Mouse (Mus musculus) lung, postnatal 0 days (tissue): ENCODE results near the gene Smoc2. TPM values are rescaled to one million over a fixed set of nuclear protein-coding genes. Genes with fewer than 3 reads are reported as not detected.
A peak's percentile ranks its signal among the peaks of the same experiment; 100 is the strongest.

Experiments used
- ATAC-seq: fragments of 200-750 bp; cut with Nextera tagmentation; 2 replicates; pipeline ENCODE4 v1.8.0; 2017; ENCODE audit warnings: moderate library complexity
- DNase-seq: peaks from one replicate; pipeline ENCODE4 v3.0.0-alpha.2; 2016; ENCODE audit warnings: low spot score
- H3K27ac ChIP-seq: fragments of 300-500 bp; sonication (generic); 2 replicates; pipeline ENCODE4 v1.5.1; 2014; ENCODE audit warnings: antibody characterized with exemption, mild to moderate bottlenecking, low read length, mixed read lengths
- H3K27me3 ChIP-seq: fragments of 300-500 bp; sonication (generic); replicated peaks from 2 replicates; pipeline ENCODE4 v1.6.1; 2014; ENCODE audit warnings: low read length, mixed read lengths; ENCODE audit not compliant: insufficient read depth
- H3K36me3 ChIP-seq: fragments of 300-500 bp; sonication (generic); 2 replicates; pipeline ENCODE4 v1.6.1; 2014; ENCODE audit warnings: low read length, mixed read lengths; ENCODE audit not compliant: insufficient read depth
- H3K4me1 ChIP-seq: fragments of 300-500 bp; sonication (generic); 2 replicates; pipeline ENCODE4 v1.6.1; 2014; ENCODE audit warnings: antibody characterized with exemption, low read depth, low read length, mixed read lengths; ENCODE audit not compliant: insufficient read depth
- H3K4me2 ChIP-seq: fragments of 300-500 bp; sonication (generic); replicated peaks from 2 replicates; pipeline ENCODE4 v1.6.1; 2014; ENCODE audit warnings: low read depth, mild to moderate bottlenecking, low read length, moderate library complexity, mixed read lengths
- H3K4me3 ChIP-seq: fragments of 300-500 bp; sonication (generic); 2 replicates; pipeline ENCODE4 v1.5.1; 2014; ENCODE audit warnings: low read depth, low read length
- H3K9ac ChIP-seq: fragments of 300-500 bp; sonication (generic); replicated peaks from 2 replicates; pipeline ENCODE4 v1.6.1; 2014; ENCODE audit warnings: low read depth, mild to moderate bottlenecking
- H3K9me3 ChIP-seq: fragments of 300-500 bp; sonication (generic); 2 replicates; pipeline ENCODE4 v1.6.1; 2016; ENCODE audit warnings: low read length, mixed read lengths
- CTCF ChIP-seq: IDR thresholded peaks from 2 replicates; pipeline ENCODE4 v1.5.1; 2016; ENCODE audit warnings: antibody characterized with exemption, mild to moderate bottlenecking
- EP300 ChIP-seq: IDR thresholded peaks from 2 replicates; pipeline ENCODE4 v1.6.1; 2016; ENCODE audit warnings: antibody characterized with exemption, mild to moderate bottlenecking, control low read depth
- WGBS: fragments of 180-500 bp; shearing (Covaris S2); extraction: QIAGEN DNeasy Blood & Tissue Kit; methylation state at CpG from one replicate; pipeline ENCODE4 v1.1.7; 2014; 5-methylcytosine and 5-hydroxymethylcytosine counted together
- polyA plus RNA-seq: library from polyadenylated mRNA; unstranded; fragments of >200 nt; fragmentation: Nextera tagmentation; extraction: Ambion mirVana; gene quantifications from 2 replicates; pipeline ENCODE4 v1.2.1, GENCODE M21; 2015

The Smoc2 gene
- polyA plus RNA-seq, 1 experiment from 2014 or later = 32.2 TPM

DNA sequence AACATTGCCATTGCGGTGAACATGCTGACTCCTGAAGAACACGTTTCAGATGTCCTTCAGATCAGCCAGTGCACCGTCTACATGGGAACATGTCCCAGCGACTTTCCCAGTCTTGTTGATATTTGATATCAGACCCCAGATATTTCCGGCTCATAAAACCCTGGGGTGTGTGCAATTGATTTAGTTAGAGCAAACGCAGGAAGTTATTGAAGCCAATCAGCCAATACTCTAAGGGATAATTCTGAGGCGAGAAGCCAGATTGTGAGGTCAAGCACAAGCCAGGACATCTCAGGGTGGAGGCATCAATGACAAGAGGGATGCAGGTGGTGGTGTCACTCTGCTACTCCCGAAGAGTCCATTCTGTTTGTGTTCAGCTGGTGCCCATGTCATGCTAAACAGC is 28.9 kb upstream of the Smoc2 start:
- DNase-seq (no peak), ATAC-seq (no peak)
- TF ChIP-seq EP300 (no peak), CTCF (no peak)
- no peak overlapping the region for H3K4me3 ChIP-seq
- H3K36me3 ChIP-seq = no peaks in the 10 kb centered on the region
- H3K4me2 ChIP-seq = no peak overlapping the region
- H3K9me3 ChIP-seq = no peaks in the 10 kb centered on the region
- no peak overlapping the region for H3K9ac ChIP-seq
- no peaks in the 10 kb centered on the region for H3K27me3 ChIP-seq
- 82% methylated on average over 8 of the region's 8 CpGs for WGBS
- no peak overlapping the region for H3K27ac ChIP-seq
- H3K4me1 ChIP-seq = no peaks in the 10 kb centered on the region

DNA sequence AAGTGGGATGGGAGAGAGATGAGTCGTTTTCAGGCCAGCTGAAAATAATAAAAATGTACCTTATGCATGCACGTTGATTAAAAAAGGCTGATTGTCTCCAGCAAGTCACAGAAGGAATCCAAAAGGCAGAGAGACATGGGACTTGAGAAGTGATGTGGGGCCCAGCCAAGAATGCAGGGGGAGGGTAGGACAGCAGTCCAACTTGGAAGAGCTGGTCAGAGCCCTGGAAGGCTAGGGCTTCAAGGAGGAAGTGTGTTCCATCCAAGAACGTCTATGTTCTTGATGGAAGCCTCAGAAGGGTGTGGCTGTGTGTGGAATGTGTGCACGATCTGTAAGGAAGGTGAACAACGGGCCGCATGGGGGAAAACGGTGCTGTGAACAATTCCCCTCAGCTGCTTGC is 26.9 kb upstream of the Smoc2 start:
- DNase-seq (peak; percentile 47), ATAC-seq (no peak)
- Histone ChIP-seq H3K4me3 (no peak overlapping the region), H3K36me3 (no peaks in the 10 kb centered on the region), H3K4me1 (no peaks in the 10 kb centered on the region), H3K4me2 (no peak overlapping the region), H3K9me3 (no peaks in the 10 kb centered on the region), H3K27me3 (no peaks in the 10 kb centered on the region), H3K27ac (no peak overlapping the region), H3K9ac (no peak overlapping the region)
- no peak for TF ChIP-seq EP300
- TF ChIP-seq CTCF = no peak
- 32% methylated on average over 7 of the region's 7 CpGs for WGBS

DNA sequence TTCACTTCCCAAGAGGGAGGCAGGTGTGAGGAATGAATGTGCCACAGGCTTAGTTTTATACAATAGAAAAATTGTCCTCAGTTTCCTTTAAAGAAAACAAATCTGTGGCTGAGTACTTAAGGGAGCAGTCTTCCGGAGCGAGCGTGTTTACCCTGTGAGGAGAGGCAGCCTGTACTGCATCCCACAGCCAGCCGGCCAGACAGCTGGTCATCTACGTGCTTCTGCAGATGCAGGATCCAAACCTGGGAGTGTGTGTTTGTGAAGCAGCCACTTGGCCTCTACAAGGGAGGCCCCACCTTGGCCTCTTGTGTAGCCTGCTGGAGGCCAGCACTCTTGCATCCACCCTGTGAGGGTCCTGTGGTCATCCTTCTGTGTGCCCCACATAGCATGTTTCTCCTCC is 24.7 kb upstream of the Smoc2 start:
- Histone ChIP-seq H3K9me3 (no peaks in the 10 kb centered on the region), H3K4me1 (no peaks in the 10 kb centered on the region)
- TF ChIP-seq EP300 = no peak
- TF ChIP-seq CTCF = no peak

DNA sequence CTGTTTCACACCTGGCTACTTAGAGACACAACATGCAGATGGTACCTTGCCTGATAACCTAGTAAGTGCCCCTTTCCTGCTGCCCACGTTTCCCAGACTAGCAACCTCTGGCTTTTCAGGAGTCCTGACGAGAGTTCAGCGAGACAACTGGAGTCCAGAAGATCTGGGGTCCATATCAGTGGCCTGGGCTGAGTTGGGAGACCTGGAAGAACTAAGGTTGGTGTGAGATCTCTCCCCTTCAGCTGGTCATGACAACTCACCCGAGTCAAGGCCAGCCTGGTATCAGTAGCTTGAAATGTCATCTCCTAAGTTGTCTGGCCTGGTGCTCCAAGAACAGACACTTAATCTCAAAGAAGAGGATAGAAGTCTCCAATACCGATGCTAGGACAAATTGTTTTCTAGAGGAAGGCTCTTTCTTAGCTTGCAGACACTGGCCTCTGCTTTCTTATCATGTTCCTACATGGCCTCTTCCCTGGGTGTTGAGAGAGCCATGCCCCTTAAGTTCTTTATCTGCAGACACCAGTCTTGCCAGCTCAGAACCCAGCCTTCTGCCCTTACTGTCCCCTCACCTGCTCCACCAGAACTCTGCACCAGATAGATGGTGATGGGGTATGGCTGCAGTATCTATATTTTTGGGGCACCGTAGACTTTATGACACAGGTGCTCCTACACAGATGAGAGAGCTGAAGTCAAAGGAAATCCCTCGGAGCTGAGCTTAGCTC is 21.3 kb upstream of the Smoc2 start:
- Histone ChIP-seq H3K27ac (no peak overlapping the region), H3K4me3 (no peak overlapping the region), H3K9me3 (no peaks in the 10 kb centered on the region), H3K4me2 (no peak overlapping the region), H3K9ac (no peak overlapping the region), H3K27me3 (no peaks in the 10 kb centered on the region), H3K36me3 (no peaks in the 10 kb centered on the region), H3K4me1 (no peaks in the 10 kb centered on the region)
- 72% methylated on average over 7 of the region's 7 CpGs for WGBS
- TF ChIP-seq EP300 = no peak
- no peak for TF ChIP-seq CTCF
- DNase-seq = no peak
- no peak for ATAC-seq

More for the DNA sequence above, 24.7 kb upstream of the Smoc2 start:
- no peak overlapping the region for H3K27ac ChIP-seq
- H3K4me2 ChIP-seq = no peak overlapping the region
- no peak for ATAC-seq
- peak; percentile 18 for DNase-seq
- WGBS = 36% methylated on average over 5 of the region's 5 CpGs
- H3K36me3 ChIP-seq = no peaks in the 10 kb centered on the region
- H3K4me3 ChIP-seq = no peak overlapping the region
- no peak overlapping the region for H3K9ac ChIP-seq
- no peaks in the 10 kb centered on the region for H3K27me3 ChIP-seq

DNA sequence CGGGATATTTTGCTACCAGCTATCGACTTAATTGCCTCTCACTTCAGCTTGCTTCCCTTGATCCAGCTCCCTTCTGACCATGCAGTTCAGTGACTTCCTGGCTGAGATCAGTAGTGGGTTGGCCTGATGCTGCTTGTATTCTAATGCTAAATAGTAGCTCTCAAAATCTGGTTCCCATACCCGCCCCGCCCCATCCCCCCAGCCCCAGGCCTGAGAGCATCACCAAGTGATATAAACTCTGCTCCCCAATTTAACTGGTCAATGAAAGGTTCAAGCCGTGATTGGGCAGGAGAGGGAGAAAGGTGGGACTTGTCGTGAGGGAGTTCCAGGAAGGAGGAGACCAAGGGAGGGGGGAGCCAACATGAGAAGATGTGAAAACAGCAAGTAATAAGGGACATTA is 20.4 kb upstream of the Smoc2 start:
- no peaks in the 10 kb centered on the region for H3K9me3 ChIP-seq
- ATAC-seq = no peak
- 61% methylated on average over 6 of the region's 6 CpGs for WGBS

DNA sequence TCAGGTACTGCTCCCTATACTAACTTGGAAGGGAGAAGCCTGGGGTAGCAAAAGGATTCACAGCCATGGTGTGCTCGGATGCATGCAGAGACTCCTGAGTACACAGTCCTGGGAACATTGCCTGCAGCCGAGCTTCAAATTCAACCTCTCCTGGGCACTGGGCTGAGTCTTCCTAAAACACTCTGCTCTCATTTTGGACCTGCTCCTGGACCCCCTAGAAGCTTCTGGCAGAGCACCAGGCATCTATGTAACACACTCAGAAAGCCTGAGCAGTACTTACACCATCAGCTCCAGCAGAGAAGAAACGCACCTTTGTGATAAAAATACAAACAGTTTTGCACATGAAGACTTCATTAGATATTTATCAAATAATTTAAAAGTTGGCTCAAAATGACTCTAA is 18.3 kb upstream of the Smoc2 start:
- no peaks in the 10 kb centered on the region for H3K9me3 ChIP-seq
- no peaks in the 10 kb centered on the region for H3K36me3 ChIP-seq
- no peaks in the 10 kb centered on the region; the same call in 1 of the 2 replicates for H3K4me1 ChIP-seq
- H3K4me2 ChIP-seq = no peak overlapping the region
- H3K4me3 ChIP-seq = no peak overlapping the region
- WGBS = 65% methylated on average over 3 of the region's 3 CpGs
- H3K27ac ChIP-seq = no peak overlapping the region
- ATAC-seq (no peak), DNase-seq (no peak)
- no peak for TF ChIP-seq CTCF
- H3K27me3 ChIP-seq = no peaks in the 10 kb centered on the region
- H3K9ac ChIP-seq = no peak overlapping the region

More for the DNA sequence above, 20.4 kb upstream of the Smoc2 start:
- no peaks in the 10 kb centered on the region for H3K27me3 ChIP-seq
- no peak overlapping the region for H3K4me3 ChIP-seq
- no peaks in the 10 kb centered on the region for H3K36me3 ChIP-seq
- DNase-seq = no peak
- no peak for TF ChIP-seq CTCF
- TF ChIP-seq EP300 = no peak
- no peak overlapping the region for H3K4me2 ChIP-seq
- H3K27ac ChIP-seq = no peak overlapping the region
- no peak overlapping the region for H3K9ac ChIP-seq
- no peaks in the 10 kb centered on the region for H3K4me1 ChIP-seq

DNA sequence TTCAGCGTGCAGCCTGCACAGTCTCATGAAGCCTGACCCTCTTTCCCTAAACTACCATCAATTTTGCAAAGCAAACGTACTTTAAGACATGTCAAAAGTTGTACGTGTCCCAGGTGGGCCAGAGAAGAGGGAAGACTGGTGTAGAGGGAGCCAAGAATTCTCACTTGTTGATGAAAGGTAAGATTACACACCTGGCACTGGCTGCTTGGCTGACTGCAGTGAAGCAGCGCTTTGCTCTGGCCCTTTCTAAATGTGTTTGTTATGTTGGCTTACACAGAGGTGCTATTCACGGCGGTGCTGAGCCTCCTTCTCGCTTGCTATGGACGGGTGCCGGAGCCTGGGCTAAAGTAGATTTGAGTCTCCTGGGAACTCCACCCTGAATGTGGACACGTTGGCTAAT is 17.1 kb upstream of the Smoc2 start:
- H3K9me3 ChIP-seq = no peaks in the 10 kb centered on the region
- no peak overlapping the region for H3K4me3 ChIP-seq
- no peak overlapping the region for H3K9ac ChIP-seq
- no peak for TF ChIP-seq EP300
- no peak for TF ChIP-seq CTCF
- H3K27ac ChIP-seq = no peak overlapping the region
- H3K4me1 ChIP-seq = no peaks in the 10 kb centered on the region; the same call in 1 of the 2 replicates
- H3K4me2 ChIP-seq = no peak overlapping the region
- DNase-seq = no peak
- H3K27me3 ChIP-seq = no peaks in the 10 kb centered on the region
- 62% methylated on average over 10 of the region's 10 CpGs for WGBS
- no peak for ATAC-seq
- H3K36me3 ChIP-seq = no peaks in the 10 kb centered on the region
